Mouse (Mus musculus) lung, embryonic 14.5 days (tissue): ENCODE results near the gene Dolk. TPM values are rescaled to one million over a fixed set of nuclear protein-coding genes. Genes with fewer than 3 reads are reported as not detected.

ENCODE experiments used
- ATAC-seq: fragments of 200-750 bp; cut with Nextera tagmentation; 2 replicates; pipeline ENCODE4 v1.8.0; 2017; ENCODE audit warnings: mild to moderate bottlenecking, moderate TSS enrichment, moderate library complexity; ENCODE audit not compliant: insufficient read depth
- DNase-seq: peaks from one replicate; pipeline ENCODE4 v3.0.0-alpha.2; 2015
- H3K27ac ChIP-seq: fragments of 300-500 bp; sonication (generic); 2 replicates; pipeline ENCODE4 v1.5.1; 2014; ENCODE audit warnings: low read depth, mild to moderate bottlenecking, moderate library complexity
- H3K27me3 ChIP-seq: fragments of 300-500 bp; sonication (generic); 2 replicates; pipeline ENCODE4 v1.6.1; 2014; ENCODE audit warnings: low read length, control low read depth; ENCODE audit not compliant: insufficient read depth
- H3K36me3 ChIP-seq: fragments of 300-500 bp; sonication (generic); 2 replicates; pipeline ENCODE4 v1.6.1; 2014; ENCODE audit warnings: control low read depth; ENCODE audit not compliant: insufficient read depth
- H3K4me1 ChIP-seq: fragments of 300-500 bp; sonication (generic); 2 replicates; pipeline ENCODE4 v1.6.1; 2014; ENCODE audit warnings: antibody characterized with exemption, control low read depth; ENCODE audit not compliant: insufficient read depth
- H3K4me2 ChIP-seq: fragments of 300-500 bp; sonication (generic); 2 replicates; pipeline ENCODE4 v1.6.1; 2014; ENCODE audit warnings: mild to moderate bottlenecking
- H3K4me3 ChIP-seq: fragments of 300-500 bp; sonication (generic); 2 replicates; pipeline ENCODE4 v1.5.1; 2014; ENCODE audit warnings: low read depth, low read length
- H3K9ac ChIP-seq: fragments of 300-500 bp; sonication (generic); 2 replicates; pipeline ENCODE4 v1.6.1; 2014
- H3K9me3 ChIP-seq: fragments of 300-500 bp; sonication (generic); 2 replicates; pipeline ENCODE4 v1.6.1; 2016; ENCODE audit warnings: low read depth, low read length, control low read depth
- CTCF ChIP-seq: IDR thresholded peaks from 2 replicates; pipeline ENCODE4 v1.5.1; 2016; ENCODE audit warnings: antibody characterized with exemption, low read depth
- WGBS: fragments of 180-500 bp; shearing (Covaris S2); extraction: QIAGEN DNeasy Blood & Tissue Kit; methylation state at CpG from one replicate; pipeline ENCODE4 v1.1.7; 2014; 5-methylcytosine and 5-hydroxymethylcytosine counted together
- polyA plus RNA-seq: library from polyadenylated mRNA; unstranded; fragments of >200 nt; fragmentation: Nextera tagmentation; extraction: Ambion mirVana; gene quantifications from 2 replicates; pipeline ENCODE4 v1.2.1, GENCODE M21; 2014

Dolk gene
- polyA plus RNA-seq, 1 experiment from 2014 or later: 30.6 TPM

- DNase-seq (no peak), ATAC-seq (no peak)
- Histone ChIP-seq H3K9me3 (no peaks in the 10 kb centered on the region), H3K9ac (no peak overlapping the region), H3K4me3 (no peak overlapping the region), H3K4me2 (no peak overlapping the region), H3K36me3 (peaks cover 73% of the 10 kb centered on the region), H3K4me1 (no peaks in the 10 kb centered on the region), H3K27me3 (no peaks in the 10 kb centered on the region), H3K27ac (no peak overlapping the region)
- no peak for TF ChIP-seq CTCF
- WGBS: 95% methylated on average over 30 of the region's 30 CpGs
Observed at GRCm38 (mm10) chr2:30256616-30257350, 29.4 kb downstream of the Dolk start.

GRCm38 (mm10) chr2:30255631-30256395 lies 30.3 kb downstream of the Dolk start:
- ATAC-seq: no peak
- Histone ChIP-seq H3K9me3 (no peaks in the 10 kb centered on the region), H3K4me1 (no peaks in the 10 kb centered on the region), H3K9ac (no peak overlapping the region), H3K27me3 (no peaks in the 10 kb centered on the region), H3K36me3 (peaks cover 68% of the 10 kb centered on the region), H3K4me3 (no peak overlapping the region), H3K4me2 (no peak overlapping the region), H3K27ac (no peak overlapping the region)
- no peak for DNase-seq
- WGBS: 94% methylated on average over 42 of the region's 42 CpGs
- no peak for TF ChIP-seq CTCF

GRCm38 (mm10) chr2:30253809-30254208 lies 32.3 kb downstream of the Dolk start:
- no peak overlapping the region for H3K9ac ChIP-seq
- no peaks in the 10 kb centered on the region for H3K4me1 ChIP-seq
- DNase-seq (no peak), ATAC-seq (no peak)
- TF ChIP-seq CTCF: no peak
- 83% methylated on average over 5 of the region's 5 CpGs for WGBS
- H3K36me3 ChIP-seq: peaks cover 68% of the 10 kb centered on the region
- H3K9me3 ChIP-seq: no peaks in the 10 kb centered on the region
- H3K27ac ChIP-seq: no peak overlapping the region
- H3K4me2 ChIP-seq: no peak overlapping the region
- no peaks in the 10 kb centered on the region for H3K27me3 ChIP-seq
- no peak overlapping the region for H3K4me3 ChIP-seq

- Histone ChIP-seq H3K9me3 (no peaks in the 10 kb centered on the region), H3K9ac (no peak overlapping the region), H3K4me2 (no peak overlapping the region), H3K4me1 (no peaks in the 10 kb centered on the region), H3K36me3 (peaks cover 70% of the 10 kb centered on the region), H3K27ac (no peak overlapping the region), H3K4me3 (no peak overlapping the region), H3K27me3 (no peaks in the 10 kb centered on the region)
- ATAC-seq (no peak), DNase-seq (no peak)
- no peak for TF ChIP-seq CTCF
- WGBS: 75% methylated on average over 3 of the region's 3 CpGs
Observed at GRCm38 (mm10) chr2:30252521-30252920, 33.6 kb downstream of the Dolk start.

GRCm38 (mm10) chr2:30251417-30252104 lies 34.6 kb downstream of the Dolk start:
- TF ChIP-seq CTCF: no peak
- no peaks in the 10 kb centered on the region for H3K9me3 ChIP-seq
- WGBS: 74% methylated on average over 5 of the region's 5 CpGs
- H3K36me3 ChIP-seq: peaks cover 63% of the 10 kb centered on the region
- ATAC-seq: peak; percentile 35; the same call in 1 of the 2 replicates
- H3K27ac ChIP-seq: peak overlapping the region; percentile 18; the same call in 1 of the 2 replicates
- no peaks in the 10 kb centered on the region for H3K4me1 ChIP-seq
- H3K27me3 ChIP-seq: no peaks in the 10 kb centered on the region
- no peak overlapping the region for H3K4me2 ChIP-seq
- DNase-seq: no peak
- H3K9ac ChIP-seq: no peak overlapping the region
- no peak overlapping the region for H3K4me3 ChIP-seq

- Histone ChIP-seq H3K9me3 (no peaks in the 10 kb centered on the region), H3K9ac (no peak overlapping the region), H3K4me2 (no peak overlapping the region), H3K4me3 (no peak overlapping the region), H3K36me3 (peaks cover 62% of the 10 kb centered on the region), H3K27ac (no peak overlapping the region), H3K4me1 (no peaks in the 10 kb centered on the region), H3K27me3 (no peaks in the 10 kb centered on the region)
- WGBS: 80% methylated on average over 10 of the region's 10 CpGs
- no peak for ATAC-seq
- no peak for TF ChIP-seq CTCF
- no peak for DNase-seq
Observed at GRCm38 (mm10) chr2:30250166-30251128, 35.7 kb downstream of the Dolk start.
